23 mouse cellular contexts compared by ENCODE assay signal in the genomic region with DNA sequence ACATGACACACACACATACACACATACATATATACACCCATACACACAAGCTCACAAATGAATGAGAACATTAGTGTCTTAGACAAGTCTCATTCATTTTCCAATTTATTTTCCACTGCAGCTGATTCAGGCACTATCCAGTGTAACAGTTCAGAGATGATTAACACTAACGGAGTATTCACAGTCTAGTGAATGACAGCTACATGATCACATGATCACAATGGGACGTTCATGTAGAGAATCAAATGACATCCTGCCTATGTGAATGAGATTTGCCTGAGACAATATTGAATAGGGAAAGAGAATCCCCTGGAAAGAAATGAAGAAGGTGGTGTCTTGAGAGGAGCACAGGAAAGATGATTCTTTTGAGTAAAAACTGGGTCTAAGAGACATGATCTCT.
DNase-seq lines count a peak whose midpoint lies in the region; ATAC-seq and TF ChIP-seq lines count a peak whose summit lies in the region.
"Had no signal": no experiment of that assay in that cellular context is flagged by ENCODE, and none has a peak within 500 bp of the region (broad histone marks: within the 10 kb centered on the region; RNA-seq: fewer than 3 reads in every experiment).

No protein-coding gene starts in this region.

- no peaks in the 10 kb centered on the region for H3K9me3 ChIP-seq in forebrain, embryonic 14.5 days (replicated peaks; ENCODE audit: control insufficient read depth, low read length)
- no peaks in the 10 kb centered on the region for H3K9me3 ChIP-seq in forebrain, embryonic 15.5 days
- no peaks in the 10 kb centered on the region for H3K9me3 ChIP-seq in forebrain, embryonic 16.5 days (ENCODE audit: control insufficient read depth, low read length)
- H3K9me3 ChIP-seq in forebrain, embryonic 12.5 days: no peaks in the 10 kb centered on the region
- H3K9me3 ChIP-seq in forebrain, postnatal 0 days (ENCODE audit: low read length): no peaks in the 10 kb centered on the region
- H3K9me3 ChIP-seq in forebrain, embryonic 11.5 days (ENCODE audit: control insufficient read depth, low read length): no peaks in the 10 kb centered on the region
- H3K9me3 ChIP-seq: G1E had no signal

- no peak for ATAC-seq in forebrain, embryonic 14.5 days
- no peak for ATAC-seq in forebrain, embryonic 15.5 days (replicated peaks)
- ATAC-seq in forebrain, embryonic 16.5 days: peak; percentile 67
- ATAC-seq in forebrain, embryonic 12.5 days (ENCODE audit: low FRiP score): no peak
- ATAC-seq in forebrain, postnatal 0 days: peak; percentile 77
- no peak for ATAC-seq in forebrain, embryonic 11.5 days (replicated peaks; ENCODE audit: low FRiP score)
- ATAC-seq: activated CD4-positive, CD25-positive, alpha-beta regulatory T cell, adult 4 months; CD4-positive, CD25-positive, alpha-beta regulatory T cell, adult 4 months; Patski had no signal

- WGBS in forebrain, embryonic 14.5 days: 49% methylated on average over 2 of the region's 2 CpGs
- WGBS in forebrain, embryonic 15.5 days: 44% methylated on average over 2 of the region's 2 CpGs
- WGBS in forebrain, embryonic 16.5 days: 33% methylated on average over 2 of the region's 2 CpGs
- WGBS in forebrain, embryonic 12.5 days: 61% methylated on average over 2 of the region's 2 CpGs
- 36% methylated on average over 2 of the region's 2 CpGs for WGBS in forebrain, postnatal 0 days
- WGBS in forebrain, embryonic 11.5 days: 72% methylated on average over 2 of the region's 2 CpGs

- TF ChIP-seq CTCF in forebrain, postnatal 0 days (IDR thresholded peaks at IDR 0.05; ENCODE audit: low read depth): no peak
- TF ChIP-seq CTCF in brain, embryonic 14.5 days (IDR thresholded peaks at IDR 0.05; ENCODE audit: borderline replicate concordance, extremely low read depth, insufficient read depth, insufficient read length): no peak

- no peak overlapping the region for H3K4me2 ChIP-seq in forebrain, embryonic 14.5 days (ENCODE audit: low read length)
- H3K4me2 ChIP-seq in forebrain, embryonic 15.5 days (replicated peaks): no peak overlapping the region
- no peak overlapping the region for H3K4me2 ChIP-seq in forebrain, embryonic 16.5 days (ENCODE audit: low read length)
- no peak overlapping the region for H3K4me2 ChIP-seq in forebrain, embryonic 12.5 days
- H3K4me2 ChIP-seq in forebrain, postnatal 0 days (ENCODE audit: low read depth): no peak overlapping the region
- H3K4me2 ChIP-seq in forebrain, embryonic 11.5 days (ENCODE audit: low read depth, low read length, severe bottlenecking): no peak overlapping the region

- DNase-seq in forebrain, embryonic 14.5 days (ENCODE audit: low spot score): peak; percentile 15
- DNase-seq in forebrain, postnatal 0 days: no peak
- DNase-seq in forebrain, embryonic 11.5 days (ENCODE audit: low spot score): no peak
- DNase-seq in brain, embryonic 14.5 days (ENCODE audit: low read depth): peak; percentile 25
- no peak for DNase-seq in spleen, postnatal 10 days (ENCODE audit: low spot score in 2 of 2)
- DNase-seq: adrenal gland, adult 2 months; adrenal gland, adult 8-10 months; adrenal gland, postnatal 10 days; adrenal gland, postnatal 14 days; adrenal gland, postnatal 25 days; adrenal gland, postnatal 36 days; B cell, adult 2 months; cerebellum, adult 11 months; cerebellum, adult 11-12 months; cerebellum, adult 18-20 months had no signal

- H3K4me1 ChIP-seq in forebrain, embryonic 14.5 days (ENCODE audit: control insufficient read depth, insufficient read depth, low read length): no peaks in the 10 kb centered on the region
- H3K4me1 ChIP-seq in forebrain, embryonic 15.5 days: no peaks in the 10 kb centered on the region
- H3K4me1 ChIP-seq in forebrain, embryonic 16.5 days (replicated peaks; ENCODE audit: control insufficient read depth, insufficient read depth, low read length): no peaks in the 10 kb centered on the region
- H3K4me1 ChIP-seq in forebrain, embryonic 12.5 days: no peaks in the 10 kb centered on the region
- H3K4me1 ChIP-seq in forebrain, postnatal 0 days (ENCODE audit: insufficient read depth): no peaks in the 10 kb centered on the region
- no peaks in the 10 kb centered on the region for H3K4me1 ChIP-seq in forebrain, embryonic 11.5 days (replicated peaks; ENCODE audit: control insufficient read depth, insufficient read depth, low read length)

- no peak overlapping the region for H3K9ac ChIP-seq in forebrain, embryonic 14.5 days (ENCODE audit: low read length)
- no peak overlapping the region for H3K9ac ChIP-seq in forebrain, embryonic 15.5 days (replicated peaks)
- no peak overlapping the region for H3K9ac ChIP-seq in forebrain, embryonic 16.5 days (replicated peaks; ENCODE audit: low read depth, low read length)
- H3K9ac ChIP-seq in forebrain, embryonic 12.5 days: no peak overlapping the region
- H3K9ac ChIP-seq in forebrain, postnatal 0 days: no peak overlapping the region
- H3K9ac ChIP-seq in forebrain, embryonic 11.5 days (ENCODE audit: low read length): no peak overlapping the region

- TF ChIP-seq POLR2A in brain, embryonic 14.5 days (IDR thresholded peaks at IDR 0.05; ENCODE audit: borderline replicate concordance, extremely low read depth, insufficient read depth, insufficient read length, poor library complexity, severe bottlenecking): no peak

- H3K27ac ChIP-seq in forebrain, embryonic 14.5 days (ENCODE audit: low read depth, low read length): no peak overlapping the region
- H3K27ac ChIP-seq in forebrain, embryonic 15.5 days (replicated peaks): no peak overlapping the region
- no peak overlapping the region for H3K27ac ChIP-seq in forebrain, embryonic 16.5 days (ENCODE audit: low read length)
- H3K27ac ChIP-seq in forebrain, embryonic 12.5 days: no peak overlapping the region
- no peak overlapping the region for H3K27ac ChIP-seq in forebrain, postnatal 0 days (ENCODE audit: low read depth, low read length)
- no peak overlapping the region for H3K27ac ChIP-seq in forebrain, embryonic 11.5 days (ENCODE audit: low read depth, low read length)

- no peaks in the 10 kb centered on the region for H3K36me3 ChIP-seq in forebrain, embryonic 14.5 days (ENCODE audit: control insufficient read depth, insufficient read depth, low read length)
- no peaks in the 10 kb centered on the region for H3K36me3 ChIP-seq in forebrain, embryonic 15.5 days
- no peaks in the 10 kb centered on the region for H3K36me3 ChIP-seq in forebrain, embryonic 16.5 days (ENCODE audit: control insufficient read depth, insufficient read depth)
- no peaks in the 10 kb centered on the region for H3K36me3 ChIP-seq in forebrain, embryonic 12.5 days (replicated peaks)
- no peaks in the 10 kb centered on the region for H3K36me3 ChIP-seq in forebrain, postnatal 0 days (ENCODE audit: insufficient read depth)
- no peaks in the 10 kb centered on the region for H3K36me3 ChIP-seq in forebrain, embryonic 11.5 days (ENCODE audit: control insufficient read depth, insufficient read depth, low read length)
- H3K36me3 ChIP-seq: G1E had no signal

- H3K4me3 ChIP-seq in forebrain, embryonic 14.5 days (ENCODE audit: low read depth, low read length): no peak overlapping the region
- H3K4me3 ChIP-seq in forebrain, embryonic 15.5 days: no peak overlapping the region
- no peak overlapping the region for H3K4me3 ChIP-seq in forebrain, embryonic 16.5 days (replicated peaks; ENCODE audit: low read length)
- H3K4me3 ChIP-seq in forebrain, embryonic 12.5 days (replicated peaks): no peak overlapping the region
- no peak overlapping the region for H3K4me3 ChIP-seq in forebrain, postnatal 0 days (ENCODE audit: low read depth, low read length)
- H3K4me3 ChIP-seq in forebrain, embryonic 11.5 days (ENCODE audit: low read depth, low read length): no peak overlapping the region

- no peaks in the 10 kb centered on the region for H3K27me3 ChIP-seq in forebrain, embryonic 14.5 days (replicated peaks; ENCODE audit: control insufficient read depth, insufficient read depth, low read length)
- no peaks in the 10 kb centered on the region for H3K27me3 ChIP-seq in forebrain, embryonic 15.5 days
- H3K27me3 ChIP-seq in forebrain, embryonic 16.5 days (replicated peaks; ENCODE audit: control insufficient read depth, insufficient read depth, low read length): no peaks in the 10 kb centered on the region
- H3K27me3 ChIP-seq in forebrain, embryonic 12.5 days: no peaks in the 10 kb centered on the region
- no peaks in the 10 kb centered on the region for H3K27me3 ChIP-seq in forebrain, postnatal 0 days (ENCODE audit: insufficient read depth, low read length)
- no peaks in the 10 kb centered on the region for H3K27me3 ChIP-seq in forebrain, embryonic 11.5 days (ENCODE audit: control insufficient read depth, insufficient read depth, low read length)
- H3K27me3 ChIP-seq: CH12.LX, Patski had no signal

Comparison
In these comparisons a context has a peak if more than half of its experiments do, and no peak if none do; other contexts are left out.
1. ATAC-seq: peak in forebrain, embryonic 16.5 days (single experiment) and forebrain, postnatal 0 days (single experiment); none in forebrain, embryonic 14.5 days (single experiment), forebrain, embryonic 15.5 days (single experiment), forebrain, embryonic 12.5 days (single experiment) and forebrain, embryonic 11.5 days (single experiment).
2. DNase-seq: peak in forebrain, embryonic 14.5 days (single experiment) and brain, embryonic 14.5 days (single experiment); none in forebrain, postnatal 0 days (single experiment), forebrain, embryonic 11.5 days (single experiment) and spleen, postnatal 10 days (0 of 2).